In genomic region chr2:170354963-170355367, GRCm38 (mm10) we compare ENCODE assay signal across 8 mouse cellular contexts.
DNase-seq lines count a peak whose midpoint lies in the region; ATAC-seq and TF ChIP-seq lines count a peak whose summit lies in the region.

No protein-coding gene starts in this region.

- H3K9me3 ChIP-seq in hindbrain, postnatal 0 days (ENCODE audit: low read length): no peaks in the 10 kb centered on the region

- WGBS in hindbrain, postnatal 0 days: 11% methylated on average over 10 of the region's 10 CpGs

- DNase-seq in T-cell, adult 2 months (ENCODE audit: low spot score): peak; percentile 39
- peak; percentile 89 to 91 for DNase-seq in cerebellum, postnatal 14 days
- DNase-seq in frontal cortex, postnatal 36 days (ENCODE audit: low spot score in 2 of 2): peak; percentile 77 to 91
- peak; percentile 92 for DNase-seq in hindbrain, postnatal 0 days (ENCODE audit: low spot score)
- peak; percentile 62 for DNase-seq in left cerebral cortex, adult 11 months (ENCODE audit: low spot score)
- peak; percentile 91 for DNase-seq in lung, postnatal 36 days
- peak; percentile 70 for DNase-seq in retina, postnatal 7 days (ENCODE audit: low read depth, low spot score)

- peak; percentile 92 for TF ChIP-seq CTCF in hindbrain, postnatal 0 days (IDR thresholded peaks at IDR 0.05; ENCODE audit: low read depth)

- H3K27me3 ChIP-seq in hindbrain, postnatal 0 days (ENCODE audit: insufficient read depth, low read length): no peaks in the 10 kb centered on the region

- H3K36me3 ChIP-seq in hindbrain, postnatal 0 days (ENCODE audit: insufficient read depth, low read length): no peaks in the 10 kb centered on the region

- ATAC-seq in hindbrain, postnatal 0 days: peak; percentile 70
- ATAC-seq in erythroblast, adult 5-6 weeks (replicated peaks; ENCODE audit: low FRiP score, poor library complexity, severe bottlenecking): no peak

- peak overlapping the region; percentile 42 for H3K4me2 ChIP-seq in hindbrain, postnatal 0 days (ENCODE audit: low read depth, low read length)

- H3K4me3 ChIP-seq in hindbrain, postnatal 0 days (ENCODE audit: low read length): peak overlapping the region; percentile 15; the same call in 1 of the 2 replicates

- H3K4me1 ChIP-seq in hindbrain, postnatal 0 days (ENCODE audit: insufficient read depth, low read length): no peaks in the 10 kb centered on the region

- peak overlapping the region; percentile 69 for H3K27ac ChIP-seq in hindbrain, postnatal 0 days

- H3K9ac ChIP-seq in hindbrain, postnatal 0 days (replicated peaks; ENCODE audit: low read length): peak overlapping the region; percentile 40; the same call in 1 of the 2 replicates

Comparison
In these comparisons a context has a peak if more than half of its experiments do, and no peak if none do; other contexts are left out.
1. DNase-seq: peak in every context shown above with its lines; median percentile 92 in hindbrain, postnatal 0 days; 91 in lung, postnatal 36 days; 90 in cerebellum, postnatal 14 days; 84 in frontal cortex, postnatal 36 days; 70 in retina, postnatal 7 days; 62 in left cerebral cortex, adult 11 months; 39 in T-cell, adult 2 months.